Mouse (Mus musculus) liver, embryonic 13.5 days (tissue): ENCODE measurements around the gene Ppp1ca. TPM values are rescaled to one million over a fixed set of nuclear protein-coding genes. Genes with fewer than 3 reads are reported as not detected.

ENCODE experiments used
- ATAC-seq: fragments of 200-750 bp; cut with Nextera tagmentation; 2 replicates; pipeline ENCODE4 v1.8.0; 2017; ENCODE audit warnings: low read depth, mild to moderate bottlenecking, moderate number of reproducible peaks, moderate library complexity
- DNase-seq: peaks from one replicate; pipeline ENCODE4 v3.0.0; 2022
- H3K27ac ChIP-seq: fragments of 300-500 bp; sonication (generic); 2 replicates; pipeline ENCODE4 v1.5.1; 2015; ENCODE audit warnings: moderate library complexity, mild to moderate bottlenecking, inconsistent platforms
- H3K27me3 ChIP-seq: fragments of 300-500 bp; sonication (generic); 2 replicates; pipeline ENCODE4 v1.6.1; 2015; ENCODE audit warnings: mild to moderate bottlenecking, inconsistent platforms
- H3K36me3 ChIP-seq: fragments of 300-500 bp; sonication (generic); 2 replicates; pipeline ENCODE4 v1.6.1; 2015; ENCODE audit warnings: mild to moderate bottlenecking, inconsistent platforms
- H3K4me1 ChIP-seq: fragments of 300-500 bp; sonication (generic); replicated peaks from 2 replicates; pipeline ENCODE4 v1.6.1; 2015; ENCODE audit warnings: inconsistent platforms
- H3K4me2 ChIP-seq: fragments of 300-500 bp; sonication (generic); 2 replicates; pipeline ENCODE4 v1.6.1; 2015; ENCODE audit warnings: inconsistent platforms, mild to moderate bottlenecking, moderate library complexity
- H3K4me3 ChIP-seq: fragments of 300-500 bp; sonication (generic); replicated peaks from 2 replicates; pipeline ENCODE4 v1.5.1; 2015; ENCODE audit warnings: mild to moderate bottlenecking, inconsistent platforms
- H3K9ac ChIP-seq: fragments of 300-500 bp; sonication (generic); 2 replicates; pipeline ENCODE4 v1.6.1; 2015; ENCODE audit warnings: mild to moderate bottlenecking, inconsistent platforms
- H3K9me3 ChIP-seq: fragments of 300-500 bp; sonication (generic); replicated peaks from 2 replicates; pipeline ENCODE4 v1.6.1; 2016; ENCODE audit warnings: inconsistent platforms
- WGBS: fragments of 180-500 bp; shearing (Covaris S2); methylation state at CpG from one replicate; pipeline ENCODE4 v1.1.7; 2015; ENCODE audit not compliant: insufficient replicate concordance; 5-methylcytosine and 5-hydroxymethylcytosine counted together
- polyA plus RNA-seq: library from polyadenylated mRNA; unstranded; fragments of >200 nt; fragmentation: Nextera tagmentation; extraction: Ambion mirVana; gene quantifications from 2 replicates; pipeline ENCODE4 v1.2.1, GENCODE M21; 2015

The Ppp1ca gene
- polyA plus RNA-seq, 1 experiment from 2014 or later, result 517 TPM

GRCm38 (mm10) chr19:4155223-4156072 is 36.4 kb upstream of the Ppp1ca start:
- no peak for DNase-seq
- H3K27me3 ChIP-seq, result no peaks in the 10 kb centered on the region
- H3K4me3 ChIP-seq, result peak overlapping the region; percentile 33
- H3K27ac ChIP-seq, result peak overlapping the region; percentile 55; the same call in 1 of the 2 replicates
- H3K4me1 ChIP-seq, result peaks cover 47% of the 10 kb centered on the region
- WGBS, result 51% methylated on average over 6 of the region's 6 CpGs
- no peaks in the 10 kb centered on the region for H3K9me3 ChIP-seq
- peaks cover 80% of the 10 kb centered on the region for H3K36me3 ChIP-seq
- H3K4me2 ChIP-seq, result peak overlapping the region; percentile 41
- H3K9ac ChIP-seq, result peak overlapping the region; percentile 51
- ATAC-seq, result no peak

- Histone ChIP-seq H3K4me3 (no peak overlapping the region), H3K4me1 (peaks cover 43% of the 10 kb centered on the region), H3K27me3 (no peaks in the 10 kb centered on the region), H3K9me3 (no peaks in the 10 kb centered on the region), H3K27ac (0 out of 2 replicates have a peak overlapping the region, but pooled peaks have one; percentile 55), H3K9ac (no peak overlapping the region), H3K4me2 (0 out of 2 replicates have a peak overlapping the region, but pooled peaks have one; percentile 41), H3K36me3 (peaks cover 80% of the 10 kb centered on the region)
- 71% methylated on average over 20 of the region's 20 CpGs for WGBS
- DNase-seq, result no peak
- no peak for ATAC-seq
Measured at GRCm38 (mm10) chr19:4156073-4156579, 35.7 kb upstream of the Ppp1ca start.

GRCm38 (mm10) chr19:4156771-4157170 is 35.1 kb upstream of the Ppp1ca start:
- no peaks in the 10 kb centered on the region for H3K9me3 ChIP-seq
- WGBS, result 86% methylated on average over 12 of the region's 12 CpGs
- no peak overlapping the region for H3K27ac ChIP-seq
- no peak for ATAC-seq
- no peaks in the 10 kb centered on the region for H3K27me3 ChIP-seq
- no peak overlapping the region for H3K4me2 ChIP-seq
- H3K4me3 ChIP-seq, result no peak overlapping the region
- DNase-seq, result no peak
- H3K4me1 ChIP-seq, result peaks cover 47% of the 10 kb centered on the region
- H3K9ac ChIP-seq, result no peak overlapping the region
- peaks cover 82% of the 10 kb centered on the region for H3K36me3 ChIP-seq

- 89% methylated on average over 8 of the region's 8 CpGs for WGBS
Measured at GRCm38 (mm10) chr19:4159049-4159448, 32.8 kb upstream of the Ppp1ca start.

GRCm38 (mm10) chr19:4162646-4163542 is 29.0 kb upstream of the Ppp1ca start, which contains the start of gene Rps6kb2:
Gene Rps6kb2, minus strand, starts transcription at chr19:4163354.
- peaks cover 37% of the 10 kb centered on the region for H3K36me3 ChIP-seq
- DNase-seq (peak; percentile 91), ATAC-seq (peak; percentile 77)
- peak within 1 kb of the TSS; percentile 82 for H3K9ac ChIP-seq
- peaks cover 53% of the 10 kb centered on the region for H3K4me1 ChIP-seq
- H3K9me3 ChIP-seq, result no peaks in the 10 kb centered on the region
- peak within 1 kb of the TSS; percentile 81 for H3K4me2 ChIP-seq
- H3K4me3 ChIP-seq, result peak within 1 kb of the TSS; percentile 75
- WGBS, result 6% methylated on average over 42 of the region's 42 CpGs
- no peaks in the 10 kb centered on the region for H3K27me3 ChIP-seq
- H3K27ac ChIP-seq, result peak within 1 kb of the TSS; percentile 76

More at GRCm38 (mm10) chr19:4159049-4159448, 32.8 kb upstream of the Ppp1ca start:
- DNase-seq, result no peak
- Histone ChIP-seq H3K36me3 (peaks cover 62% of the 10 kb centered on the region), H3K9ac (no peak overlapping the region), H3K27ac (no peak overlapping the region), H3K4me1 (peaks cover 51% of the 10 kb centered on the region), H3K9me3 (no peaks in the 10 kb centered on the region), H3K4me2 (no peak overlapping the region), H3K27me3 (no peaks in the 10 kb centered on the region), H3K4me3 (no peak overlapping the region)
- no peak for ATAC-seq

GRCm38 (mm10) chr19:4163543-4163887 is 28.4 kb upstream of the Ppp1ca start:
- H3K9me3 ChIP-seq, result no peaks in the 10 kb centered on the region
- H3K4me1 ChIP-seq, result peaks cover 53% of the 10 kb centered on the region
- ATAC-seq (peak; percentile 9; the same call in 1 of the 2 replicates), DNase-seq (no peak)
- H3K4me3 ChIP-seq, result peak overlapping the region; percentile 75
- H3K36me3 ChIP-seq, result peaks cover 31% of the 10 kb centered on the region
- peak overlapping the region; percentile 76 for H3K27ac ChIP-seq
- H3K4me2 ChIP-seq, result peak overlapping the region; percentile 81
- H3K9ac ChIP-seq, result peak overlapping the region; percentile 82
- WGBS, result 33% methylated on average over 4 of the region's 4 CpGs
- no peaks in the 10 kb centered on the region for H3K27me3 ChIP-seq

GRCm38 (mm10) chr19:4164100-4164499 is 27.8 kb upstream of the Ppp1ca start:
- Histone ChIP-seq H3K4me1 (peaks cover 53% of the 10 kb centered on the region), H3K9me3 (no peaks in the 10 kb centered on the region), H3K4me2 (peak overlapping the region; percentile 81), H3K4me3 (no peak overlapping the region), H3K27me3 (no peaks in the 10 kb centered on the region), H3K9ac (no peak overlapping the region), H3K27ac (peak overlapping the region; percentile 76), H3K36me3 (peaks cover 25% of the 10 kb centered on the region)
- DNase-seq (no peak), ATAC-seq (no peak)
- WGBS, result 73% methylated on average over 3 of the region's 3 CpGs

GRCm38 (mm10) chr19:4164721-4165120 is 27.1 kb upstream of the Ppp1ca start:
- DNase-seq (no peak), ATAC-seq (no peak)
- Histone ChIP-seq H3K9me3 (no peaks in the 10 kb centered on the region), H3K4me3 (no peak overlapping the region), H3K27me3 (no peaks in the 10 kb centered on the region), H3K9ac (no peak overlapping the region), H3K27ac (peak overlapping the region; percentile 76), H3K36me3 (peaks cover 18% of the 10 kb centered on the region), H3K4me1 (peaks cover 56% of the 10 kb centered on the region), H3K4me2 (no peak overlapping the region)
- WGBS, result 62% methylated on average over 2 of the region's 2 CpGs

- 0 out of 2 replicates have a peak overlapping the region, but pooled peaks have one; percentile 26 for H3K9ac ChIP-seq
- H3K4me1 ChIP-seq, result peaks cover 65% of the 10 kb centered on the region
- no peak overlapping the region for H3K4me2 ChIP-seq
- no peak overlapping the region for H3K27ac ChIP-seq
- ATAC-seq (no peak), DNase-seq (no peak)
- H3K4me3 ChIP-seq, result no peak overlapping the region
- no peaks in the 10 kb centered on the region for H3K9me3 ChIP-seq
- no peaks in the 10 kb centered on the region for H3K36me3 ChIP-seq
- no peaks in the 10 kb centered on the region for H3K27me3 ChIP-seq
- 66% methylated on average over 9 of the region's 9 CpGs for WGBS
Measured at GRCm38 (mm10) chr19:4166678-4167476, 25.0 kb upstream of the Ppp1ca start.

GRCm38 (mm10) chr19:4169378-4169784 is 22.5 kb upstream of the Ppp1ca start:
- H3K27ac ChIP-seq, result peak overlapping the region; percentile 87
- WGBS, result under 1% methylated on average over 43 of the region's 43 CpGs
- H3K9me3 ChIP-seq, result no peaks in the 10 kb centered on the region
- H3K4me2 ChIP-seq, result peak overlapping the region; percentile 97
- no peaks in the 10 kb centered on the region for H3K27me3 ChIP-seq
- ATAC-seq (peak; percentile 92), DNase-seq (peak; percentile 99)
- H3K36me3 ChIP-seq, result no peaks in the 10 kb centered on the region
- peak overlapping the region; percentile 65 for H3K4me3 ChIP-seq
- H3K9ac ChIP-seq, result peak overlapping the region; percentile 83
- H3K4me1 ChIP-seq, result peaks cover 48% of the 10 kb centered on the region
